Mouse (Mus musculus) gastrocnemius, postnatal 10 days (tissue): ENCODE measurements around the gene Il13ra1. TPM values are rescaled to one million over a fixed set of nuclear protein-coding genes. Genes with fewer than 3 reads are reported as not detected.

Experiments
- DNase-seq: peaks from one replicate; pipeline ENCODE4 v3.0.0; 2021; ENCODE audit warnings: mixed read lengths
- long read RNA-seq, 2 experiments: library from polyadenylated mRNA; stranded (forward); transcript quantifications; one replicate each; pipeline ENCODE4 v2.0.0; 2021
- total RNA-seq, 2 experiments: library from RNA; stranded (reverse); gene quantifications; 2 replicates each; pipeline ENCODE4 v1.2.3; 2021

Il13ra1 gene
- total RNA-seq = 1 to 10 TPM; 7.3 to 8.0 TPM
- long read RNA-seq, experiment 1, transcript Il13ra1-201 (11 exons, 3,712 nt) = major isoform, 11 of 12 reads
- long read RNA-seq, experiment 1, partial matches to known transcripts = 0 of 12 reads
- long read RNA-seq, experiment 1, other reads (novel, unspliced or antisense) = 1 of 12 reads
- long read RNA-seq, experiment 2, partial matches to known transcripts = 2 of 7 reads
- long read RNA-seq, experiment 2, other reads (novel, unspliced or antisense) = 1 of 7 reads

DNA sequence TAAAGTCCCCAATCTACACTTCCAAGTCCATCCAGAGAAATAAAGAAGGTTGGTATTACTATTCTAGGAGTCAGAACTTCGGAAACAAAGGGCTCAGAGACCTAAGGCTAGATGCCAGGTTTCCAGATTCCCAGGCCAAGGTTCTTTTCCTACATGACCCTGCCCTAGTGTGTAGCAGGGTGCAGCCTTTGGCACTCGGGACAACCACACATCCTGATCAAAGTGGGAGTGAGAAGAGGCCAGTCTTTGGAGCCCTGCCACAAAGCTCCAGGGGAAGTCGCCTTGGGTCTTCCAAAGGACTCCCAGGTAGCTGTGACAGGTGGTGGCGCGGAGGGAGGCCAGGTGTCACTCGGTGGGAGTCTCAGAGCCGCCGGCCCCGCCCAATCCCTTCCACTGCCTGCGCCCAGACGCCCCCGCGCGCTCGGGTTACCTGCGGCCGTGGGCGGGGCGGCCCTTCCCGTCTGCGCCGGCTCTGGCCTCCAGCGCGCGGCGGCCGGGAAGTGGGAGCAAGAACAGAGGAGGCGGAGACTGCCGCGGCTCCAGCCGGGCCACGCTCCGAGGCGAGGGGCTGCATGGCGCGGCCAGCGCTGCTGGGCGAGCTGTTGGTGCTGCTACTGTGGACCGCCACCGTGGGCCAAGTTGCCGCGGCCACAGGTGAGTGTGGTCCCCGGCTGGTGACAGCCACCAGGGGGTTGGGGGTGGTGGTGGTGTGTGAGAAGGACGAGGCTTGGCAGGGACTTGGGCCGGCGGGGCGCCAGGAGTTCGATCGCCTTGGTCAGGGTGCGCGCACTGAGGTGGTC lies at the start of gene Il13ra1:
Gene Il13ra1, plus strand, starts transcription at position 489 of the 800 bp plus-strand sequence.
- DNase-seq = peak; percentile 27

DNA sequence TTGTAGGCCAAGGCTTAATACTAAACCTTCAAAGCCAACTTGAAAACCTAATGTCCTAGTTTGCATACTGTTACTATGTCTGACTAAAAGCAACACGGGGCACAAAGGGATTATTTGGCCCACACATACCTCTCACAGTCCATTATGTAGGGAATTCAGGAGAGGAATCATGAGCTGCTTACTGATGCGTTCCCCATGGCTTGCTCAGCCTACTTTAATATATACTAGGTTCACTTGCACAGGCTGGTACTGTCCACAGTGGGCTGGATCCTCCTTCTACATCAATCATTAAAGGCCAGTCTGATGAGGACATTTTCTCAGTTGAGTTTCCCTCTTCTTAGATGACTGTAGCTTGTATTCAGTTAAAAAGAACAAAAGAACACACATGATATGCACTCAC lies 37.9 kb upstream of the Il13ra1 start:
- no peak for DNase-seq

DNA sequence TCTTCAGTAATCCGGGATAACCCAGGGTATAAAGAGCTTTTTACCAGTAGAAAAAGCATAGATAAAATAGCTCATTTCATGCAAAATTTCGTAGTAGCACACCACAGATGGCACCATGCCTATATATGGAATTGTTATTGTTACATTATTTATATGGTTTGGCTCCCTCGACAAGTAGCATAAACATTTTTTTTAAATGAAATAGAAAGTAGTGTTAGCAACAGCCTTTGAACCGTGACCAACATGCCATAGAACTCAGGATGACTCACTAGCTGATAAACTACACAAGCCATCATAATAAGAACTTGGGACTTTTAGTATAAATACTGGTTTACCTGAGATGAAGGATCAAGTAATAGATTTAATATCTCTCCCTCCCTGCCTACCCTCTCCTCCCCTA lies 34.7 kb upstream of the Il13ra1 start:
- no peak for DNase-seq

DNA sequence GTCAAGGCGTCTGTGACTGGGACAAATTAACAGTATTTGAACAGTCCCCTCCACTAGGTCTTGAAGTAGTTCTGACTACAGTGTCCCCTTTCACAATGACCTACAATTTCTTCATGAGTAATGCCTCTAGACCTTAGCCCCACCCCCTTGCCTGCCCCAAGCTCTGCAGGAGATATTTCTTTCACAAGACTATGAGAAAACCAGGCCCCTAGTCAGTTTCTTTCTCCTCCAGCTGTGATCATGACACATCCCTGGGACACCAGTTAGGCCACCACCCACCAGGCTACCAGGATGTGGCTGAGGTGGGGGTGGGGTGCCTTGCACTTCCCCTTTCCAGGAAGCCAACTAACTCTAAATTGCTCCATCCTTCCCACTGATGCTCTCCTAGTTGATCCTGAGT lies 29.0 kb upstream of the Il13ra1 start:
- peak; percentile 3 for DNase-seq

DNA sequence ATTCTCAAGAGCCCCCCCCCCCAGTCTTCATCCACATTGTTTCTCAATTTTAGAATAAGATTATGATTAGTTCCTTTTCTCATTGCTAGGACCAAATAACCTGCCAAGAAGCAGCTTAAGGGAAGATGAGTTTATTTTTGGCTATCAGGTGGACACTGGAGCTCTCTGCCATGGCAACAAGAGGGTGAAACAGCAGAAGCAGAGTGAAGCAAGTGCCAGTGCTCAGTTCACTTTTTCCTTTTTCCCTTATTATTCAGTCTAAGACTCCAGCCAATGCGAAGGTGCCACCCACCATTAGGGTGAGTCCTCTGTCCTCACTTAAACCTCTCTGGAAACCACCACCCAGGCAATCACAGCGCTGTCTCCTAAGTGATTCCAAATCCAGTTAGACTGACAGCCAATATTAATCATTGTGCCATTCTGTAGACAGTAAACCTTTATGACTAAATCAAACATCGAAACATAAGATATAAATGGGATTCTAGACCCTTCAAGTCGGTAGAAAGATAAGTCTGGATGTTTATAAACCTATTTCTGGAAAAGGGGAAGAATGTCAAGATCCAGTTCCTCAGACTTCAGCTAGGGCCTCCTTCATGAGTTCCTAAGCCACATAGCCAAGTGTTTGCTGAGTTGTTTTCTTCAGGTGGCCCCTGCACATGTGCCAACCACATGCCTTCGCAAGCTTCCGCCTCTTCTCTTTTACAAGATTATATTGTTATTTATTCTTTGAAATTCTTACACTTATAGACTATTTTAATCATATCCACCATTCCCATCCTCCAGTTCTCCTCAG lies 23.2 kb upstream of the Il13ra1 start:
- DNase-seq = no peak

DNA sequence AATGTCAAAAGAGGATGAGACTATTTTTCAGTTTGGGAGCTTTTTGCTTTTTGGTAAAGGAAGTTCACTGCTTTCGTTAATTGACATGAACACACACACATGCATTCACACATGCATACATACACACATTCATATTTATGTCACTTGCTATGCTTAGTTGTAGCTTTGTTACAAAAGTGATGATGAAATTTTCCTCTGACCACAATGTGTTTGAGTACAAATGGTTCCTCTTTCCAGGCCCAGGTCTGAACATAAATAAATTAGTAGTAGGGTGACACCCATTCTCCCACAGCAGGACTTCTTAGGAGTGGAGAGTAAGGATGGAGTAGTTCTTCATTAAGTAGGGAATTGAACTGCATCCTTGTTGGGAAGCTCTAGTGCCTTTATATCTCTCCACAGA lies 11.0 kb upstream of the Il13ra1 start:
- DNase-seq = no peak

DNA sequence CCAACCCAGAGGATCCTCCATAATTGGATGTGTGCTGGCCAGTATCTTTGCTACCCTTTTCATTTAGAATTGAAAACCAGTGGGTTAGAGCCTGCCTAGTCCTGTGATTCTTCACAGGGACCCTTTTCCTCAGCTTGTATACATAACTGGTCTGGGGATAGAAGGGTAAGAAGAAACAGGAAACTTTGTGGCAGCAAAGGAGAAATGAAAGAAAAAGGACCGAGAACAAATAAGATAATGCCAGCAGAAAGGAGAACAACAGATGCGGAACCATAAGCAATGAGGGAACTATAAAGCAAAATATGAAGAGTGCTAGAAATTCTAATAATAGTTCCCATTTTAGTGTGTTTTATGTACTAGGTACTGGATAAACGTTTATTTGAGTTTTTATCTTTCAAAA lies 10.6 kb upstream of the Il13ra1 start:
- DNase-seq = no peak

DNA sequence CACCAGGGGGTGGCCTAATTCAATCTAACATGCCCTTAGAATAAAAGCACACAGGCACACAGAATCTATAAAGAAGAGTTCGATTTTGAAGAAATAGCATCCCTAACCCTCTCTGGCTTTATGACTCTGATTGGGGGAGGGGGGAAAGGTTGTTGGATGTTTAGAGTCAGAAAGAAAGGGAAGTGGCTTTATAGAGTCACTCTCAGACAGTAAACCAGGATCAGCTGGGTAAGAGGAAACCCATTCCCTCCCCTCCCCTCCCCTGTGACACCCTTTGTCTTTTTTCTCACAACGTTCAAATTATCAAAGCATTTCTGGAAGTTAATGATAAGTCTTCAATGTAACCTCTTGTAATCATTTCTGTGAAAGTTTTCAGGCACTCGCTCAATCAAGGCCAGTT lies 3.3 kb upstream of the Il13ra1 start:
- DNase-seq = no peak

DNA sequence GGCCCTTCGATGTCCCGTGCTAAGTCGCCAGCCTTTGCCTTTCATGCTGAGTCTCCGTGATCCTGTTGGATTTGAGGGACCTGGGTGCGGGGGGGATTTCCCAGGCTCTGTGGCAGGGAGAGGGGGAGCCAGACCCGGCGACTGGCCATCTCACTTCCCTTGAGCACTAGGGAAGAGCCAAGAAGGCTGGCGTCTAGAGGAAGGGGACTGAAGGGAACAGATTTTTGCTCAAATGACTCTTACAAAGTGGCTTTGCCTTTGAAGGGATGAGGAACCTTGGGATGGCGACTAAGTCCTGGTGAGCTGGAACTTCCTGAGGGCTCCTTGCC lies 476 bp downstream of the Il13ra1 start:
- no peak for DNase-seq

DNA sequence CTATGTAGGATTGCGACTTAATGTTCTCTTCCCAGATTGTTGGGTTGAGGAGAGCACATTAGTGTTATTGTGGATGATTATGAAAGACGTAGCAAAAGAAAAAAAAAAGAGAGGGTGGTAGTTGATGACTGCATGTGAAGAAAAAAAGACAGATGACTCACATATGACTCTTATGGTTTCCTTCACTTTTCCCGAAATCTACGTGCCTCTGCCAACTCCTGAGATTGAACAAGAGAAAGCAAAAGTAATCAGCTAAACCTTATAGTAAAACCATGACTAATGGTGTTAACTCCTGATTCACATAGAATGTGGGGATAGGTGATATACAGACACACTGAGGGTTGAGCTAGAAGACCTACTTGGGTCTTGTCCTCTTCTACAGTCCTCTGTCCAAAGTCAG lies 3.3 kb downstream of the Il13ra1 start:
- no peak for DNase-seq

DNA sequence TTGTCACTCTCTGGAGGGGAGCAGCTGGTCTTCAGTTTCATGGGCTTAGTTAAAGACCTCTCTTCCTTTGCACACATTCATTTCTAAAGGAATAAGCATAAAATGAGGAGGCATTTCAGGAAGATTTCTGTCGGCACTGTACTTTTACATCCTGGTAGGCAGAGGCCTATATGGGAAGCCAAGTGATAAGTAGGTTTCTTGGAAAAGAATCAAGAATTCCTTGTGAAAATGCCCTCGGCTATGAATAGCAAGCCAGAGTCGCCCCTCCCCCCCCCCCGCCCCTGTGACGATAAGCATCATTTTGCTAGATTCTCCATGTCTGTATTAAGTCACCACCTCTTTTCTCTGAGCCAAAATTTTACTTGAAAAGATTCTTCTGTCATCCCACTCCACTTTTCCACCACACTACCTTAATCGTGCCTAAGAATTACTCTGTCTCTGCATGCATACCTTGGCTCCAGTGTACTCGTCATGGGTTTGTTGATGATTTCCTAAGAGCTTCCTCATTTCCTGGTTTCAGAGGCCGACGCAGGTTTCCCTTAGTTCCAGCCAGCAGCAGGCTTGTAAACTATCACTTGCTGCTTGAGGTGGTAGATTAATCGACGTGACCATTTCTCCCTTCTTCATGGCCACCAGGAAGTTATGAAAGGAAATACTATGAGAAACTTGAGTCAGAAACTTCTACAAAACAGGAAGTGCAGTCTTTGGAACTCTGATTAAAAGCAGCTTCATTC lies 17.3 kb downstream of the Il13ra1 start:
- DNase-seq = no peak

DNA sequence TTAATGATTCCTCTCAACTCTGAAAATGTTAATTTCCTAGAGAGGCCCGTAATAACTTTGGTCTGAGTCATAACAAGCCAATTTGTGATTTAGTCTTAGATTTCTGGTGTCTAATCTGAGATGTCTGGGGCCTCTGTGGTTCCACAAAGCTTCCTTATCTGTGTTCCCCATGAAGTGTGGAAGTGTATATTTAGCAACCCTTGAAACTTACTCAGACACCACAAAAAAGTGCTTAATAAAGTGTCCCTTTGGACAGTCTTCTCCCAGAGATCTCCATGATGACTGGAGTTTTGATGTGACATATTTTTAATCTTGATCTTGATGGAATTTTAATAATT lies 17.8 kb downstream of the Il13ra1 start:
- DNase-seq = no peak

DNA sequence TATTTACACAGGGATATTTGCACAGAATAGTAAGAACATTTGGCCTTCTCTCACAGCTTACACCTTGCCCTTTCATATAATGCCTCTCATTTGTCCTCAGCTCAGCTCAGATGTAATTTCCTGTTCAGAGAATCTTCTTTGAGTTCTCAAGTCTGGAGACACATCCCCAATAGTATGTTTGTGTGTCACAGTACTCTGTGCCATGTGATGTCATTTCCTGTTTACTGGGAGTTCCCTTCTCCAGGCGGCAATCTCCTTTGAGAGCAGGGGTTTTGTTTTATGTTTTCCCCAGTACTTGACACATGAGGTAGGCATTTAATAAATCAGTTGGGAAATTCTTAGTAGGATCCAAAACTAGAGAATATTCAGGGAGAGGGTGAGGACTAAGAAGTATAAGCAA lies 24.4 kb downstream of the Il13ra1 start:
- no peak for DNase-seq

DNA sequence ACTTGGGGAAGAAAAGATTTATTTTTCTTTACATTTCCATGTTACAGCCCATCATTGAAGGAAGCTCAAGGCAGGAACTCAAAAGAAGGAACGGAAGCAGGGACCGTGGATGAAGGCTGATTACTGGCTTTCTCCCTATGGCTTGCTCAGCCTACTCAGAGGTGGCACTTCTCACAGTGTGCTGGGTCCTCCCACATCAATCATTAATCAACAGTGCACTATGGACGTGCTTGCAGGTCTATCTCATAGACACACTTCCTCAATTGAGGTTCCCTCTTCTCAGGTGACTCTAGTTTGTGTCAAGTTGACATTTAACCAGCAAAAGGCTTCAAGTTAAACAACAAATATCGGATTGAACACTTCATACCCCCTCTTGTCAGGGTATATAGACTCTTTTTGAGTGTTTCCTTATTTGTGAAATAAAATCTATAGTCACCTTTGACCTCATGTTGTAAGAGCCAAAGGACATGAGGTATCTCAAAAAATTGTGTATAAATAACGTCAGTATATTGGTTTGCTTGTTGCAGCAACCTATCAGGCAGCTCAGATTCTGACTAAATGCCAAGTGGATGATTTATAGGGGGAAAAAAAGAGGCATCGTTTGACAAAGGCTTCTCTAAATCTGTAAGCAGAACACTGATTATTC lies 30.2 kb downstream of the Il13ra1 start:
- DNase-seq = no peak

DNA sequence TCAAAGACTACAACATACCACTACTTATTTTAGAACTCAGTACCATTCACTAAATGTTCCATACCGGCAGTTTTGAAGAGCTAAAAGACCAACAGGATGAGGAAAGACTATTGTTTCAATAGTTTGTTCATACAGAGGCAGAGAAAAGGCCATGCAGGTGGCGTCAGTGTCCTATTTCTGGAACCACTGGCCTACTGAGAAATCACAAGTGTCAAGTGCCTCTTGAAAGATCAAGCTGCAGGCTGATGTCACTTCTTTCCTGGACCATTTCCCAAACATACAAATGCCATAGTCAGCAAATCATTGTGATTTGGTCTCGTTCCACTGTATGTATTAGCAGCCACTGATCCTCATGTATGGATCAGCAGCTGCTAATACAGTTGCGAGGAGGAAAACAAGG lies 34.8 kb downstream of the Il13ra1 start:
- no peak for DNase-seq

DNA sequence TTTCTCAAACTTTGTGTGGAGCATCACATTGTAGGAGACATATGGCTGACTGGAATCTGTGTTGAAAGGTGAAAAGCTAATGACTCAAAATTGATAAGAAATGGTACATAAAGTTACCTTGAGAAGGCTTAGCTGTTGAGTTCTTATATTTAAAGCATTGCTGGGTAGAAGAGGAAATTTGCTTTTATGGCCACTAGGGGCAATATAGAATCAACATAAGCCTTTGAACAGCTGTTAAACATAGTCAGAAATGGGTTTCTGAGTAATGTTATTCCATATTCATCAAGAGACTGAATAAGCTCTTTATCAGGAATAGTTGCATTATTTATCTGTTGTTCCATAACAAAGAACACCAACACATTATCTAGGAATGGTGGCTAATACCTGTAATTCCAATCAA lies 38.2 kb downstream of the Il13ra1 start:
- DNase-seq = no peak

DNA sequence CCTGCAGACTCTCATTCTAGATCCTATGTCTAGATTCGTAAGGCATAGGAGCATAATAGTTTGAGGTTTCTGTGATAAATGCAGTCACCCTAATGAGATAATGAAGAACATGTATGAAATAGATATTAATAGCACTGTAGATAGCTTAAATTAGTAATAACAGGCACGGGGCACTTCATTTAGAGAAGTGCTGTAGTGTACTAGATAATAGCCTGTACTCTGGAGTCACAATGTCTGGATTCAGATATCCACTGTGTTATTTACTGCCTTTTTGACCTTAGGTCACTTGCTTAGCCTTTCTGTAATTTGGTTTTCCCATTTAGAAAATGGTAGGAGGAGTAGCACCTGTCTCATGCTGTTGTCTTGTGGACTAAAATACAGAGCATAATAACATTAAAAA lies 44.8 kb downstream of the Il13ra1 start:
- no peak for DNase-seq

DNA sequence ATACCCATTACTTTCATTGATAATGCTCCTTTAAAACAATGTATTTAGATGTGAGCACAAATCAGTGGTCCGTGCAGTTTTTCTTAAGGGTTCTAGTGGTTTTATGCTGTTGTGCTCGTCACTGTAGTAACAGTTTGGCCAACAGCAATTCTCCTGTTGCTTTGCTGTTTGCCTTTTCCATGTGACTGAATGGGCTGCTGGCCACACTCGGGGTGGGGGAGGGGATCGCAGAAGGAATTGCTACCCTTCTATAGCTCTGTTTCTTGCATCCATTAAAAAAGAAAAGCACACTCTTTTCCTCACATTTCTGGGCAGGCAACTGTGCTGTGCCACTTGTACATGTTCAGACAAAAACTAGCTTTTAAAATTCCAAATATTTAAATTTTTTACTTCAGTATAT lies 49.7 kb downstream of the Il13ra1 start:
- DNase-seq = peak; percentile 4

DNA sequence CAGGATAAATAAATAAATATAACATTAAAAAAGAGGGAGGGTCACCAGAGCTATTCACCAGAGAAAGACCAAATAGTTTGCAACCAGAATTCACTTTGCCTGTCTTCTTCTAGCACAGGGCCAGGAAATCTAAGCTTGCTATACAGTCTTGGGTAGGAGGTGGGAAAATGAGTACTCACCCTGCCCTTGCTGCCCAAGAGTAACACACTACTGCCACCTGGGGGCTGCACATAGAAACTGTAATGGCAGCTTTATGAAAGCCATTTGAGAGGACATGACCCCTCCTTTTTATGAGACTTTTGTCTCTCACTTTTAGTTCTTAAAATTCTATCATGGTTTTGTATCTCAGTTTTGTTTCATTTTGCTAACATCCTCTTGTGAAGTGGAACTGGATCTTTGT lies 71.7 kb downstream of the Il13ra1 start:
- DNase-seq = peak; percentile 61

DNA sequence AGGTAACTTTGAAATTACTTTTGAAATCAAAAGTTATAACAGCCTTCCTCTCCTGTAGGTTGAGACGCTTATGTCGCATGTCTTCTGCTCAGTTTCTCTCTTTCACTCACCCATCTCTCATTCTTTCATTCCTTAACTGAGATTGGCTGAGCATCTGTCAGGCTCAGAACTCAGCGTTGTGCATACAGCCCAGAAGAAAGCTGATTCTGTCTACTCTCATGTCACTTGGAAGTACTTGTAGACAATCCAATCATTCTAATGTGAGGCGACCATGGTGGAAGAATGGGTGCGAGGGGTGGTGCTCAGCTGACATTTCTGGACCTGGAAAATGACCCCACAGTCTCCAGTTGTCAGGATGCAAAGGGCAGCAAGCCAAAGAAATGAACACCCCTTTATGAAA lies 74.1 kb downstream of the Il13ra1 start:
- no peak for DNase-seq

DNA sequence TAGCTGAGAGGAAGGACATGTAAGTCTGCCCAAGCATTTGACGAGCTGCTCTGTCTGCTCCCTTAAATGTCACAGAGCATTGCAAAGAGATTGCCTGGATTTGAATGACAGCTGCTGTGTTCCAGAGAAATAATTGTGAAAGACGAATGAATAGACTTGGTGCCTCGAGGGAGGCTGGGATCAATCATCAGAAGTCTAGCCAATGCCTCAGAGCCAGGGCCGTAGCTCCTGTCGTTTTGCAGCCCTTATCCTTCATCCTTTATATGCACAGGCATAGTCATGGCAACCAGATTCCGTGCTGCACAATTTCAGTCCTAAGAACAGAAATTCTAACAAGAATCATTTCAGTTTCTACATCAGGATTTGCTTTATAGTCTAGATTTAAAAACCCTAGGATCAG lies 74.5 kb downstream of the Il13ra1 start:
- no peak for DNase-seq

DNA sequence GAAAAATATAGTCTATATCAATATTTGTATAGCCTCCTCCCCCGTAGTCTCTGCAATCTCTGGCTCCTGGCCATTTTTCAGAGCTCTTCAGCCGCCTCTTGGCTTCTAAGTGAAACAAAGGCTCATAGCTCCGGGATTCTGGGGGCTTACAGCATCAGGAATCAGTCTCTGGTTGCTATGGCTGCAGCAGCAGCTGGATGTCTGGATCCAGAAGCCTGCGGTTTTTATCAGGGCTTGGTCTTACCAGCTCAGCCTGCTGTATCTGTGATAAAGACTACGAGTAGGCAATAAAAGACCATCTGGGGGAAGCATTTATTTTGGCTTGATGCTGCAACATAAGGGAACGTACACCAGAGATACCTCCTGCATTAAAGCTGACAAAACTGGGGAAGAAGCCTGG lies 82.0 kb downstream of the Il13ra1 start:
- no peak for DNase-seq
